7 mouse cellular contexts compared by ENCODE assay signal in the genomic region with DNA sequence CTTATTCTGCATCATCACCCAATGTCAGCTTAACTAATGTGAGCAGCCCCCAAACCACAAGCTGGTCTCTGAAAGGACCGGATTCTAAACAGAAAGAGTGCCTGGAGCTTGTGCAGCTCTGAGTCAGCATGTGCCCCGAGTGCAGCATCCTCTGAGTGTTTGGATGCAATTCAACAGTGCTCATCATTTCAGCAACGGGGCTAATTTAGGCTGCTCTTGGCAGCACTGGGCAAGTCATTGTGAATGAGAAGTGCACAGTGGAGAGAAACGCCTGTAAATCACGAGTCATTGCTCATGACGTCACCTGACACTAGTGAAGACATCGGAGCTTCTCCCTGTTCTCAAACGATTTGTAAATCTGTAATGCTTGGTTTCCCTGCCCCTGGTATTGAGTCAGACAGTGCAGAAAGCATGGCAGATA. TPM values are rescaled to one million over a fixed set of nuclear protein-coding genes. Genes with fewer than 3 reads are reported as not detected.
DNase-seq lines count a peak whose midpoint lies in the region; ATAC-seq and TF ChIP-seq lines count a peak whose summit lies in the region.

No protein-coding gene starts in this region.

- no peak for TF ChIP-seq CTCF in lung, postnatal 0 days (IDR thresholded peaks at IDR 0.05)

- TF ChIP-seq EP300 in lung, postnatal 0 days (IDR thresholded peaks at IDR 0.05) = no peak

- H3K36me3 ChIP-seq in lung, postnatal 0 days (ENCODE audit: insufficient read depth, low read length) = peaks cover 18% of the 10 kb centered on the region
- peaks cover 93% of the 10 kb centered on the region for H3K36me3 ChIP-seq in midbrain, embryonic 14.5 days (ENCODE audit: control insufficient read depth, insufficient read depth, low read length)

- H3K9me3 ChIP-seq in lung, postnatal 0 days (ENCODE audit: low read length) = no peaks in the 10 kb centered on the region
- H3K9me3 ChIP-seq in midbrain, embryonic 14.5 days (ENCODE audit: control insufficient read depth, low read length) = no peaks in the 10 kb centered on the region

- H3K4me2 ChIP-seq in lung, postnatal 0 days (replicated peaks; ENCODE audit: low read depth, low read length) = no peak overlapping the region
- no peak overlapping the region for H3K4me2 ChIP-seq in midbrain, embryonic 14.5 days (ENCODE audit: low read length)

- peak; percentile 69 to 77 for DNase-seq in right cerebral cortex, adult 2 months (ENCODE audit: low spot score in 2 of 2)
- no peak for DNase-seq in right cerebral cortex, postnatal 4 days
- DNase-seq in cerebellum, postnatal 36 days = peak; percentile 37 to 55
- DNase-seq in layer of hippocampus, adult 9-10 months (ENCODE audit: low spot score) = peak; percentile 64
- peak; percentile 52 for DNase-seq in thymus, postnatal 4 days
- DNase-seq in lung, postnatal 0 days (ENCODE audit: low spot score) = no peak
- no peak for DNase-seq in midbrain, embryonic 14.5 days

- H3K27ac ChIP-seq in lung, postnatal 0 days (ENCODE audit: low read length) = no peak overlapping the region
- no peak overlapping the region for H3K27ac ChIP-seq in midbrain, embryonic 14.5 days (replicated peaks; ENCODE audit: low read depth, low read length)

- no peak overlapping the region for H3K4me3 ChIP-seq in lung, postnatal 0 days (ENCODE audit: low read depth, low read length)
- H3K4me3 ChIP-seq in midbrain, embryonic 14.5 days (replicated peaks; ENCODE audit: low read depth, low read length) = no peak overlapping the region

- H3K27me3 ChIP-seq in lung, postnatal 0 days (replicated peaks; ENCODE audit: insufficient read depth, low read length) = no peaks in the 10 kb centered on the region
- no peaks in the 10 kb centered on the region for H3K27me3 ChIP-seq in midbrain, embryonic 14.5 days (ENCODE audit: control insufficient read depth, insufficient read depth, low read length)

- H3K9ac ChIP-seq in lung, postnatal 0 days (replicated peaks; ENCODE audit: low read depth) = no peak overlapping the region
- H3K9ac ChIP-seq in midbrain, embryonic 14.5 days (replicated peaks; ENCODE audit: low read length) = no peak overlapping the region

- no peaks in the 10 kb centered on the region for H3K4me1 ChIP-seq in lung, postnatal 0 days (ENCODE audit: insufficient read depth, low read depth, low read length)
- H3K4me1 ChIP-seq in midbrain, embryonic 14.5 days (ENCODE audit: control insufficient read depth, insufficient read depth, low read length) = no peaks in the 10 kb centered on the region

- WGBS in lung, postnatal 0 days = 79% methylated on average over 8 of the region's 8 CpGs
- 87% methylated on average over 8 of the region's 8 CpGs for WGBS in midbrain, embryonic 14.5 days

- ATAC-seq in lung, postnatal 0 days = no peak
- no peak for ATAC-seq in midbrain, embryonic 14.5 days (ENCODE audit: low FRiP score, low TSS enrichment)

RNA-seq across cellular contexts. Expression of gene Fam78a, which starts 46.0 kb away (rescaled TPM):
- polyA plus RNA-seq in lung, postnatal 0 days (2015; fragmentation: Nextera tagmentation; extraction: Ambion mirVana) = 2.5 TPM in 2 replicates
- 0.50 and 0.59 TPM in 2 replicates for polyA plus RNA-seq in midbrain, embryonic 14.5 days (2014; fragmentation: Nextera tagmentation; extraction: Ambion mirVana)

RNA-seq across cellular contexts. Expression of gene Plpp7, which starts 56.7 kb away (rescaled TPM):
- 2.4 and 2.5 TPM in 2 replicates for polyA plus RNA-seq in lung, postnatal 0 days (2015; fragmentation: Nextera tagmentation; extraction: Ambion mirVana)
- 21.6 and 24.4 TPM in 2 replicates for polyA plus RNA-seq in midbrain, embryonic 14.5 days (2014; fragmentation: Nextera tagmentation; extraction: Ambion mirVana)

Comparison
In these comparisons a context has a peak if more than half of its experiments do, and no peak if none do; other contexts are left out.
1. DNase-seq: peak in right cerebral cortex, adult 2 months (2 of 2), cerebellum, postnatal 36 days (2 of 2), layer of hippocampus, adult 9-10 months (single experiment) and thymus, postnatal 4 days (single experiment); none in right cerebral cortex, postnatal 4 days (single experiment), lung, postnatal 0 days (single experiment) and midbrain, embryonic 14.5 days (single experiment).